Mouse (Mus musculus) gastrocnemius, postnatal 14 days (tissue): ENCODE data around the gene Adcy1. TPM values are rescaled to one million over a fixed set of nuclear protein-coding genes. Genes with fewer than 3 reads are reported as not detected.
A peak's percentile ranks its signal among the peaks of the same experiment; 100 is the strongest.

Experiments used
- DNase-seq: peaks from one replicate; pipeline ENCODE4 v3.0.0; 2021; ENCODE audit warnings: mixed read lengths
- intact Hi-C: fragments of 180-260 bp; cut with DNase I; formaldehyde crosslinking; loops from one replicate; pipeline ENCODE4 v1.15.1; 2025; ENCODE audit warnings: low total_unique reads
- total RNA-seq, 2 experiments: library from RNA; stranded (reverse); gene quantifications; 2 replicates each; pipeline ENCODE4 v1.2.3; 2021

The Adcy1 gene
- total RNA-seq, 2 experiments from 2014 or later: 1.1 to 2.5 TPM

- intact Hi-C loops: no loop called here
- no peak for DNase-seq
Measured at GRCm38 (mm10) chr11:7132736-7133387, 69.6 kb downstream of the Adcy1 start.

DNA sequence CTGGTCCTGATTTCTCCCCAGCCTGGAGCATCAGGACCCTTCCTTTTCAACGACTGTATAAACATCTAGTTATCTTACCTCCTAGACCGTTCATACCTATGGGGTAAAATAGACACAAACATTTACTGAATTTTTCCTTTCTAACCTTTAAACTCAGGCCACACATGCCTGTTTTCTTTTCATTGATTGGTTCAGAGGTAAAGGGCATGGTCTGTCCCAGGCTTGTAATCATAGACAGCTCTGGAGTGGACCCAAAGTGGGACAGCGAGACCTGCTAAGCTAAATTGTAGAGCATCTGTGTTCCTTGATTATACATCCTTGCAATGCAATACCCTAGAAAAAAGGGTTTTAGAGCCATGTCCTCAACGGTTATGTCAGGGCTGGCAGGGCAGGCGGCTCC is 70.4 kb downstream of the Adcy1 start:
- intact Hi-C loops: no loop called here
- no peak for DNase-seq

- DNase-seq: no peak
- intact Hi-C loops: no loop called here
Measured at GRCm38 (mm10) chr11:7134319-7134718, 71.0 kb downstream of the Adcy1 start.

GRCm38 (mm10) chr11:7135301-7135700 is 72.0 kb downstream of the Adcy1 start:
- intact Hi-C loops: loop anchor here (5.0 kb wide), 1 partner anchor 478 kb away; the partner anchor contains the start of gene Ramp3
- DNase-seq: no peak

DNA sequence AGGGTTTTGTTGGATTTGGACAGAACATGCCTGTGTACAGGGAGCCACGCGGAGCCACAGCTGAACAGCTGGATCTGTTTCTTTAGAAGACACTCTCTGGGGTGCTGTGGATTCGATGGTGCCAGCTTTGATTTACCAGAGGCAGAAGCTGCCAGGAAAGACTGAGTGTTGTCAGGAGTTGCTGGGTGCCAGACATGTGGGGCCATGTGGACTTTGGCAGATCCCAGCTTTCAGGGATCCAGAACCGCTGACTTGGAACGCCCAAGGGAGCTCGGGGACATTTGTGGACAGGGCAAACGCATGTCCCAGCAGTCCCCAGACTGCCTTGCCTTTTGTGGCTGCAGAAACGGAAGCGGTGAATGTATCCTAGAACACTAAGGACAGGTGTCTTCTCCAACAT is 72.5 kb downstream of the Adcy1 start:
- intact Hi-C loops: loop anchor here (5.0 kb wide), 1 partner anchor 478 kb away; the partner anchor contains the start of gene Ramp3
- peak; percentile 47 for DNase-seq

DNA sequence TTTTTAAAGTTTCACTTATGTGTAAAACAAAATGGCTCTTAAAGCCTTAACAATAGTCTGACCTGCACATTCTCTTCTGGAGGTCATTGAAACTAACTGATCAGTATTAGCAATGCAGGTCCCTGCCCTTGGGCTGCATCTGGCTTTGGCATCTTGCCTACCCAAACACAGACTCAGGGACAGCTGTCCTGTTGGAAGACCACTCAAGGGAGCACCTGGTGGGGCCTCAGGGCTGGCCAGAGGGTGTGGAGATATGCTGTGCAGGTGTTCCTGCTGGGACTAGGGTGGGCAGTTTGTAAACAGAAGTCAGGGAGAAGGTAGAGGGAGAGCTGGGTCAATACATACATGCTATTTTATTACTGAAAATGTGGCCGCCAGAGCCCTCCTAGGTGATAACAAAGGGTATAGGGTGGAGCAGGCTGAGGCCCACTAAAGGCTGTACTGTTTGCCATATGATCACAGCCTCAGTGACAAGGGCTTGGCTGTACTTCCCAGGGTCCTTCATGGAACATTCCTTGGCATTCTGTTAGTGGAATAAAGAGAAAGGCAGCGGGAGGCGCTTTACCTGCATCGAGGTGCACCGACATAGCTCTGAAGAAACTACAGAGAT is 73.1 kb downstream of the Adcy1 start:
- intact Hi-C loops: loop anchor here (5.0 kb wide), 1 partner anchor 479 kb away; the partner anchor contains the start of gene Ramp3
- DNase-seq: no peak

DNA sequence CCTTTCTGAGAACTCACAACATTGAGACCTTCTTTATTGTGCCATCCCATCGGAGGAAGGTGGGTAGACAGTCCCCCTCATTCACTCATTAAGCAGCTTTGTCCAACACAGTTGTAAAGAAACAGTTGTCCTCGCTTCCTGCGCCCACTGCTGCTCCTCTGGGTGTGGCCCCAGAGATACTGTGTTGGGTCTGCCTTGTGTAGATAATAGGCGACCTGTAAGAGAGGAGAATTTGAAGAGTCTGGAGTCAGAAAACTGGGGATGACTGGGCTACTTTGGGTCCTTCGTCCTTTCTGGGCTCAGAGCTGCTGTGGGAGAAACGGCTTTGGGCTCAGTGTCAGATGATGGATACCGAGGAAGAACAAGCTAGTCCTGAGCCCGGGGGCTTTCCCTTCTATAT is 75.1 kb downstream of the Adcy1 start:
- intact Hi-C loops: loop anchor here (5.0 kb wide), 1 partner anchor 481 kb away; the partner anchor contains the start of gene Ramp3

GRCm38 (mm10) chr11:7140449-7140848 is 77.2 kb downstream of the Adcy1 start:
- intact Hi-C loops: no loop called here
- peak; percentile 30 for DNase-seq

More for the DNA sequence above, 75.1 kb downstream of the Adcy1 start:
- DNase-seq: no peak

DNA sequence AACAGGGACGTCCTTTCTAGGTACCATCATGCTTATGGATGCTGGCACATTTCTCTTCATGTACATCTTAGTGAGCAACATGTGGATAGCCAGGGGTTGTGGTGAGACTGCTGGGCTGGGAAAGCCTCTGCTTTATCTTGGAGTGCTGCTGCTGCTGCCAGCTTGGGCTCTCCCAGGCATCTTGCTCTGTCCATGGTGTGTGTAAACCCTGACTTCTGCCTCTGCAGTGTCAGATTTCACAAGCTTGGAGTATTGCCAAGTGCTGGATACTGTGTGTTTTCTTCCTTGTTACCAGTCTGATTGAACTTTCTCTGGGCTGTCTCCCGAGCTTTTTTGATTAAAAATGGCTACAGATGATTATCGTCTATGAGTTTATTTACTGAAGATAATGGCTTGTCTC is 79.4 kb downstream of the Adcy1 start:
- DNase-seq: no peak
- intact Hi-C loops: no loop called here

DNA sequence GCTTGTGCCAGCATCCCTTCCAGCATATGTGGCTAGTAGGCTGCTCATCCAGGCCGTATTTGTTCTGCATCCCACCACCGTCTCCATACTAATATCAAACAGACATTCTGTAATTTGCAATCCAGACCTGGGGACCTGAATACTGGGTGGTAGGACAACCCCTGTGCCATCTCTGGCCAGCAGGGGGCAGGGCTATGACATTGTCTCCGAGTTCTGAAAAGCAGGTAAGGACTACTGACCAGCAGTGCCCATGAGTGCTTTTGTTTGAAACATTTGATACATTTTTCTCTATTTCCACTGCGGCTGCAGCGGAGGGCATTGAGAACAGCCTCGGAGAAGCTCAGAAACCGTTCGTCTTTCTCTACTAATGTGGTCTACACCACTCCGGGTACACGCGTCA is 81.1 kb downstream of the Adcy1 start:
- intact Hi-C loops: no loop called here
- no peak for DNase-seq

GRCm38 (mm10) chr11:7145221-7145620 is 81.9 kb downstream of the Adcy1 start:
- intact Hi-C loops: no loop called here

GRCm38 (mm10) chr11:7147536-7147935 is 84.2 kb downstream of the Adcy1 start:
- intact Hi-C loops: no loop called here
- no peak for DNase-seq

More at GRCm38 (mm10) chr11:7145221-7145620, 81.9 kb downstream of the Adcy1 start:
- no peak for DNase-seq

GRCm38 (mm10) chr11:7147945-7148344 is 84.7 kb downstream of the Adcy1 start:
- intact Hi-C loops: no loop called here
- no peak for DNase-seq

DNA sequence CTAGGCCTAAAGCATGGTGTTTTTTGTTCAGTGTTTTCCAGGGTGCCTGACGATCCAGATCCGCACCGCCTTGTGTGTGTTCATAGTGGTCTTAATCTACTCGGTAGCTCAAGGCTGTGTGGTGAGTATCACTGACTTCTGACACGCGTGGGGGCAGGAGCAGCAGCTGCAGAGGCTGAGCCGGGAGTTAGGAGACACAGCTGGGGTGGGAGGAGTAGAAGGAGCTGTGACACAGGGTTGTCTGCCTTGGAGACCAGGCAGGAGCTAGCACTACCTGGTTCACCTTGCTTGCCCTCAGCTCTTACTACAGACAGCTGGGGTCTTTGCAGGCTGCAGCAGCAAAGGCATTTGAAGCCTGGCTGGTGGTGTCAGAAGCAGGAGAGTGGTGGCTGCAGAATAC is 86.2 kb downstream of the Adcy1 start:
- intact Hi-C loops: no loop called here
- no peak for DNase-seq

DNA sequence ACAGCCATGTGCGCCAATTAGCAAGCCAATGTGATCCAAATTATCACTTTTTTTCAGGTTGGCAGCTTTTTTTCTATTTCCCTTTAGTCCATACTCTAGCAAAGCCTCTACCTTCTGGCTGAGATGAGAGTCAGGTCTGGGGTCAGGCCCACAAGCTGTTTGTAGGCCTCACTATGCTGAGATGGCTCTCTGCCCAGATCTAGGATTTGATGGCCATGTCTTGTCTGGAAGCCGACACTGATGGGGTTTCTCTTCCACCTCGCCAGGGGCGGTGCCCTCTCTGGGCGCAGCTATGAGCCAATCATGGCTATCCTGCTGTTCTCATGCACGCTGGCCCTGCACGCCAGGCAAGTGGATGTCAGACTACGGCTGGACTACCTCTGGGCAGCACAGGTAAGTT is 87.2 kb downstream of the Adcy1 start:
- DNase-seq: no peak
- intact Hi-C loops: no loop called here

GRCm38 (mm10) chr11:7152371-7152770 is 89.1 kb downstream of the Adcy1 start:
- no peak for DNase-seq

GRCm38 (mm10) chr11:7153081-7153480 is 89.8 kb downstream of the Adcy1 start:
- intact Hi-C loops: no loop called here
- no peak for DNase-seq

More at GRCm38 (mm10) chr11:7152371-7152770, 89.1 kb downstream of the Adcy1 start:
- intact Hi-C loops: no loop called here

DNA sequence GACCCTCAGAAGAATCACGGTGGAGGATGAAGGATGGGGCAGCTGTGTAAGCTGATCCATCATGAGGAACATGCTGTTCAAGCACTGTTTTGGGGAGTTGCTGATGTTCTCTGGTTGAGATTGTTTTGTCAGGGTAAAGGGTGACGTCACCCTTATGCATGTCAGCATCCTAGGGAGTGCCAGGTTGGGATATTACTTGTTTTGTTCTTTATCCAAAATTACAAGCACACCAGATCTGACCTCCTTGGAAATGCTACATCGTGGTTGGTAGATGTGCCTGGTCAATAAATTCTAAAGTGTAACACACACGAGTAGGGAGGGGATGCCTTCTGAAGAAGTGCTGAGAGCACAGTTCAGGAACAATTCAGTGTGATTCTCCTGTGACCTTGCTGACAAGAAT is 93.1 kb downstream of the Adcy1 start:
- intact Hi-C loops: no loop called here
- DNase-seq: no peak

GRCm38 (mm10) chr11:7158196-7158595 is 94.9 kb downstream of the Adcy1 start:
- intact Hi-C loops: no loop called here
- DNase-seq: no peak

- DNase-seq: no peak
- intact Hi-C loops: no loop called here
Measured at GRCm38 (mm10) chr11:7160146-7160545, 96.9 kb downstream of the Adcy1 start.

- no peak for DNase-seq
- intact Hi-C loops: no loop called here
Measured at GRCm38 (mm10) chr11:7160637-7161101, 97.4 kb downstream of the Adcy1 start.
